Mouse (Mus musculus) cerebral cortex, adult 2 months (tissue): ENCODE data around the gene Map4.

Source experiments
- WGBS: fragments of 180-500 bp; shearing (Covaris S2); methylation state at CpG from one replicate; pipeline ENCODE4 v1.1.7; 2018; 5-methylcytosine and 5-hydroxymethylcytosine counted together

Gene Map4

GRCm38 (mm10) chr9:110020405-110020804 lies 89.1 kb downstream of the Map4 start:
- WGBS: 54% methylated on average over 5 of the region's 5 CpGs

GRCm38 (mm10) chr9:110021463-110021862 lies 90.2 kb downstream of the Map4 start:
- WGBS: 76% methylated on average over 1 of the region's 1 CpGs

- 88% methylated on average over 2 of the region's 2 CpGs for WGBS
Measured at GRCm38 (mm10) chr9:110022151-110022550, 90.9 kb downstream of the Map4 start.

GRCm38 (mm10) chr9:110035091-110035490 lies 103.8 kb downstream of the Map4 start:
- WGBS: 78% methylated on average over 4 of the region's 4 CpGs

- 65% methylated on average over 8 of the region's 8 CpGs for WGBS
Measured at GRCm38 (mm10) chr9:110037895-110038294, 106.6 kb downstream of the Map4 start.

DNA sequence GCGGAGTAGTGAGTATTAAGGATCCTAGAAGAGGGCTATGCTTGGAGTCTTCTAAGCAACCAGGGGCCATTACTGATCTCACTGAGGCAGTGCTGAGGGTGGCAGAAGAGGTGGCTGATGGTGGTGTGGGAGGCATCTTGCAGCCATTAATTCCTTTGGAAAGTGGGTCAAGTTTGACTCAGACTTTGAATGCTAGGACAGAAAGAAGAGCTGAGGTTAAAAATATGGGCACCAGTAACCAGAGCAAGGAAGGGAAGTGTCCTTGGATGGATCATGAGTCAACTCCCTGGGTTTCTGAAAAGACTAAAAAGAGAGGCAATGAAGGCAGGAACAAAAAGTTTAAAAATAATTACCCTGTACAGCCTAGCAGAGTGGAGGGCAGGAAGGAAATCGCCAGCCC lies 107.2 kb downstream of the Map4 start:
- 76% methylated on average over 2 of the region's 2 CpGs for WGBS

DNA sequence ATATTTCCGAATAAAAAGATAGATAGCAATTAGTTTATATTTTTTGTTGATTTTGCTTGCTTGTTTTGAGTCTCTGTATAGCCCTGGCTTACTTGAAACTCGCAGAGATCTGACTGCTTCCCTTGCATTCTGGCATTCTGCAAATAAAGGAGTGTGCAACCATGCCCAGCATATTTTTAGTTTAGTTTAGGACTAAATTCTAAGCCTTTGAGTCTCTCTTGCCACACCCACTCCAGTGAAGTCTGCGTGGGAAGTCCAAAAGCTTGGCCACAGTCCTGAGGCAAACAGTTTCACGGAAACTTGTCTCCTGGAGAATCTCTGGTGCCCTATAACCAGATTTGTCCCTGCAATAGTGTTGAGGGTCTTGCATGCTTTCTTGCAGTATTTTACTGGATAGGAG lies 113.1 kb downstream of the Map4 start:
- WGBS: 40% methylated on average over 4 of the region's 4 CpGs

- WGBS: 44% methylated on average over 3 of the region's 3 CpGs
Measured at GRCm38 (mm10) chr9:110047857-110048256, 116.6 kb downstream of the Map4 start.

DNA sequence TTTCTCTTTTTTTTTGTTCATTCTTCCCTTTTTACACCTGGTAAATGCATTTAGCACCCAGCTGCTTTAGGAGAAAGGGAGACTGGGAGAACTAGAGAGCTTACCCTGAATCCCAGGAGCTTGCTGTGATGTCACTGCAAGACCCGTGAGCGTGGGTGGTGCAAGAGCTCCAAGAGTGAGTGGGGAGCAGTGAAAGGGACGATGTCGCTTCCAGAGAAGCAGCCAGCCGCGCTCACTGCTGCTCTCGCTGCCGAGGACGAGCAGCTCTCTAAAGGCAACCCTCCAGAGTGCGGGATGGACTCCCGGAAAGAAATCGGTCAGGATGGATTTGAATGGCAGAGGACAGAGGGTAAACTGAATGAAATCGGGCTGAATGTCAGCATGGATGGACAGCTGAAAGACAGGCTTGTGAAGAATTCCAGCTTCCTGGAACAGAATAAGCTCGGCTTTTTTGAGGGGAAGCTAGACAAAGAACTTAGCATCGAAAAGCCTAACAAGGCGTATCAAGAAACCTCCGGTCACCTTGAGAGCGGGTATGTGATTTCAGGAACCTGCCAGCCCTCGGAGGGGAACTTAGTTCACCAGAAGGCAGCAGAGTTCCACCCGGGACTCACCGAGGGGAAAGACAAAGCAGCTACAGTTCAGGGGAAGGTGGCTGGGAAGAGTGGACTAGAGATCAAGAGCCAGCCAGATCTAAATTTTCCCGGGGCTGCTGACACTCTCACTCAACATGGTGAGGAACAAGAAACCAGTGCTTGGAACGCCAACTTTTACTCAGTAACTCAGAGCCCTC lies 120.8 kb downstream of the Map4 start:
- WGBS: 23% methylated on average over 23 of the region's 23 CpGs

DNA sequence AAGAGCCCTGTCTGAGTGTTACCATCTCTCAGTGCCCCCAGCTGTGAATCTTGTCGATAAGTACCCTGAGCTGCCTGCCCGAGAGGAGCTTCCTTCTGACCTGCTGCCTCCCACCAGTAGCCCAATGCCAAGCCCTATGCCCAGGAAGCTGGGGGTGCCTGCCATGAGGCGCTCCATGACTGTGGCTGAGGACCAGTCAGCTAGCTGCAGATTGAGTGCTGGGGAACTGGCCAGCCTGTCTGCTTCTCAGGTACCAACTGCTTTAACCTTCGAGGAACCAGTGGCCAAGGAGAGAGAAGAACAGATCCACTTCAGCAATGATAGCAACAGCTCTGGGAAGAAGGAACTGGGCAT lies 121.7 kb downstream of the Map4 start:
- WGBS: 34% methylated on average over 4 of the region's 4 CpGs

- 15% methylated on average over 8 of the region's 8 CpGs for WGBS
Measured at GRCm38 (mm10) chr9:110053305-110054079, 122.2 kb downstream of the Map4 start.

- 36% methylated on average over 2 of the region's 2 CpGs for WGBS
Measured at GRCm38 (mm10) chr9:110054080-110054421, 122.8 kb downstream of the Map4 start.

GRCm38 (mm10) chr9:110054781-110055180 lies 123.5 kb downstream of the Map4 start:
- 52% methylated on average over 3 of the region's 3 CpGs for WGBS

DNA sequence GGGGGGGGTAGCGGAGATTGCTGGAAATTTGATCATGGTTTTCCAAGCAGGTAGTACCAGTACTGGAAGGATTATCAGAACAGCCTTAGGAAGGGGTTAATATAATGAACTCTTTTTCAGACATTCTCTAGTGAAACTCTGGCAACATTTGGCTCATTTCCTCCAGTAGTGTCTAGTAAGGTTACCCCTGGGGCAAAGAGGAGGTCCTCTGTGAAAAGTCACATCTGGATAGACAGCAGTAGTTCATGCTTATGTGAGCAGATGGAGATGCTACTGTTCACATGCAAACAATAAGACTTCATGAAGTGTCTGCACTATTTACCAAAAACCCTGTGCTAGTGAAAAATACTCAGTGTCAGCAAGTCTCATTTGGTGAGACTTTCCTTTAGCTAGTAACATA lies 125.9 kb downstream of the Map4 start:
- 90% methylated on average over 1 of the region's 1 CpGs for WGBS

- 55% methylated on average over 2 of the region's 2 CpGs for WGBS
Measured at GRCm38 (mm10) chr9:110060761-110061160, 129.5 kb downstream of the Map4 start.

GRCm38 (mm10) chr9:110062405-110062804 lies 131.1 kb downstream of the Map4 start:
- 54% methylated on average over 7 of the region's 7 CpGs for WGBS

DNA sequence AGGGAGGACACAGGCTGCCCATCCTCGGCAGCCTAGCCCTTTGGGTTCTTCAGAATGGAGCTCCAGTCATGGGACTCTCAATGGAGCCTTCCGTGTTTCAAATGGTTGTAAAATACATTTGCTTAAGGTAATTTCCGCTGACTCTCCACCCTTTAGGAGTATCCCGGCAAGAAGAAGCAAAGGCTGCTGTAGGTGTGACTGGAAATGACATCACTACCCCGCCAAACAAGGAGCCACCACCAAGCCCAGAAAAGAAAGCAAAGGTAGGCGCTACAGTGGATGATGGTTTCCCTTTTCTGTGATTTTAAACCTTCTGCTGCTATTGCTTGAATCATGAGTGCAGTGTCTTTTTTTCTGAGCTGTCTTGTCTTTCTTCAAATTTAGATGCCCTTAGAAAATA lies 131.6 kb downstream of the Map4 start:
- WGBS: 81% methylated on average over 6 of the region's 6 CpGs

DNA sequence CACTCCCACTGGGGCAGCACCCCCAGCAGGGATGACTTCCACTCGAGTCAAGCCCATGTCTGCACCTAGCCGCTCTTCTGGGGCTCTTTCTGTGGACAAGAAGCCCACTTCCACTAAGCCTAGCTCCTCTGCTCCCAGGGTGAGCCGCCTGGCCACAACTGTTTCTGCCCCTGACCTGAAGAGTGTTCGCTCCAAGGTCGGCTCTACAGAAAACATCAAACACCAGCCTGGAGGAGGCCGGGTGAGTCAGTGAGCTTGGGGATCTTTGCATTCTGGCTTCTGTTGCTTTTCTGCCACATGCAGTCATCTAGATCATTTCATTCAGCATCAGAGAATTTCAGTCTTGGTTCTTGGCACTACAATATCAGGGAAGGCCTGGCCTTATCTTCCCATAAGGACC lies 137.5 kb downstream of the Map4 start:
- WGBS: 87% methylated on average over 6 of the region's 6 CpGs

DNA sequence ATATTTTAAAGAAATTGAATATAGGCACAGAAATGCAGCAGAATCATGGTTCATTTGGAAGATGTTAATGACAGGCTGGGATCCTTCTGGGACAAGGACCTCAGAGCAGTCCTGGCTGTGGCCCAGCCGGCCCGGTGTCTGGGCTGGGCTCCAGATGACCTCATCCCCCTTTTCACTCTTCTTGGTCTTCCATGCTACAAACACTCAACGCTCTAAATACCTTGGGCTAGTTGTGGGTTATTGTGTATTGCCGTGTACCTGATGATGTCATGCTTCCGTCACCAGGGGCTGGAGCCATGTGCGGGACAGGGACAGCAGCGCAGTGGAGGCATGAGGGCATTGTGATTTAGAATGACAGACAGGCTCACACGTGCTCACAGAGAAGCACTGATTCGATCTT lies 139.1 kb downstream of the Map4 start:
- 36% methylated on average over 9 of the region's 9 CpGs for WGBS

DNA sequence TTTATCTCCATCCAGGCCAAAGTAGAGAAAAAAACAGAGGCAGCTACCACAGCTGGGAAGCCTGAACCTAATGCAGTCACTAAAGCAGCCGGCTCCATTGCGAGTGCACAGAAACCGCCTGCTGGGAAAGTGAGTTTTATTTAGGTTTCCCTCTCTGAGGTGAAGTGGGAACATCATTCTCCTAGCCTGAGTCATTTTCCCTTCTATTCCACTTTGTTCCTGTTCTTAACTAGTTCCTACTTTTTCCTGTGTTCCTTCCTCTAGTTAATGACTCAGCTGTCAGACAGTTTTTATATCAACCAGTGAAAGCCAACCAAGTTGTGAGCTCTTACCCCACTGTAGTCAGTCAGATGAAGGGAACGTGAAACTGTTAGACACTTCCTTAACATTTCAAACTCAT lies 139.8 kb downstream of the Map4 start:
- WGBS: 41% methylated on average over 4 of the region's 4 CpGs

GRCm38 (mm10) chr9:110071843-110072242 lies 140.6 kb downstream of the Map4 start:
- 0% methylated on average over 1 of the region's 1 CpGs for WGBS

DNA sequence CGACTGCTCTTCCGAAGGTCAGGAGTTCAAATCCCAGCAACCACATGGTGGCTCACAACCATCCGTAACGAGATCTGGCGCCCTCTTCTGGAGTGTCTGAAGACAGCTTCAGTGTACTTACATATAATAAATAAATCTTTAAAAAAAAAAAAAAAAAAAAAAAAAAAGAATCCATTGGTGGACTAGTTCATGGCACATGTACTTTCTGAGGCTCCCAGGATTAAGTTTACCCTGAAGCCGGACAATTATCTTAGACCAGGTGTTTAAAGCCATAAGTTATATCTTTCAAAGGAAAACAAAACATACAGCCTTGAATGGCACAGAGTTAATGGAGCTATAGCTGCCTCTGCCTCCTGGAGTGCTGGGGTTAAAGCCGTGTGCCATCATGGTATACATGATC lies 145.2 kb downstream of the Map4 start:
- 87% methylated on average over 4 of the region's 7 CpGs for WGBS

DNA sequence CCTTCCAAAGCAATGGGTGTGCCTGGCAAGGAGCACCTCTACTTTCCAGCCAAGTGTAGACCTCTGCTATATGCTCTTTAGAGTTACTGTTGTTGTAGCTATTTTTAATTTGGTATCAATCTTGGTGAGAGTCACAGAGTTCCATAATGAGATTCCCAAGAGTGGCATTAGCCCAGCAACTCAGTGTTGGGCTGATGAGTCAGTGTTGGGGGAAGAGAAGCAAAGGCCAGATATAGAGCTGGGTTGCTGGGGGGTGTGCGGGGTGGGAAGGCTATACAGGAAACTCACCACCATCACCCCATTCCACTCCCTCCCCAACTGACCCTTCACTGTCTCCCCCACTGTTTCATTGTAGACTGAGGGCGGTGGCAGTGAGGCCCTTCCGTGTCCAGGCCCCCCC lies 149.8 kb downstream of the Map4 start:
- WGBS: 50% methylated on average over 3 of the region's 3 CpGs
